Mouse (Mus musculus) layer of hippocampus, adult 8-10 months (tissue): ENCODE results near the gene Tsc2. TPM values are rescaled to one million over a fixed set of nuclear protein-coding genes. Genes with fewer than 3 reads are reported as not detected.

Source experiments
- DNase-seq, 2 experiments: peaks; one replicate each; pipeline ENCODE4 v3.0.0; 2022; ENCODE audit warnings: low spot score in 2 of 2
- total RNA-seq, 4 experiments: library from RNA; stranded (reverse); gene quantifications; 2 replicates each; pipeline ENCODE4 v1.2.4; 2022

The Tsc2 gene
- total RNA-seq, 4 experiments from 2014 or later = 149 to 212 (median 191) TPM

- no peak for DNase-seq
These were observed 59.7 kb downstream of the Tsc2 start for GRCm38 (mm10) chr17:24572651-24573245.

GRCm38 (mm10) chr17:24569837-24570236, 62.6 kb downstream of the Tsc2 start:
- no peak for DNase-seq

GRCm38 (mm10) chr17:24567034-24567779, 65.2 kb downstream of the Tsc2 start:
- no peak for DNase-seq

GRCm38 (mm10) chr17:24565792-24566191, 66.6 kb downstream of the Tsc2 start:
- no peak for DNase-seq

- DNase-seq = no peak
These were observed 67.3 kb downstream of the Tsc2 start for GRCm38 (mm10) chr17:24565092-24565491.

GRCm38 (mm10) chr17:24564422-24564821, 68.0 kb downstream of the Tsc2 start:
- DNase-seq = no peak

GRCm38 (mm10) chr17:24563638-24564037, 68.8 kb downstream of the Tsc2 start:
- no peak for DNase-seq

- DNase-seq = no peak
These were observed 70.8 kb downstream of the Tsc2 start for GRCm38 (mm10) chr17:24561592-24561991.

GRCm38 (mm10) chr17:24560301-24561028, 72.0 kb downstream of the Tsc2 start:
- DNase-seq = no peak

GRCm38 (mm10) chr17:24559146-24559545, 73.3 kb downstream of the Tsc2 start:
- no peak for DNase-seq

- no peak for DNase-seq
These were observed 73.8 kb downstream of the Tsc2 start for GRCm38 (mm10) chr17:24558600-24559099.

GRCm38 (mm10) chr17:24557091-24557490, 75.3 kb downstream of the Tsc2 start:
- DNase-seq = no peak

- DNase-seq = no peak
These were observed 81.4 kb downstream of the Tsc2 start for GRCm38 (mm10) chr17:24551050-24551444.

- DNase-seq = peak; percentile 67 to 73
These were observed 81.9 kb downstream of the Tsc2 start for GRCm38 (mm10) chr17:24550416-24551049.

GRCm38 (mm10) chr17:24549618-24550415, 82.6 kb downstream of the Tsc2 start, which contains the start of gene Pkd1:
Gene Pkd1, plus strand, starts transcription at chr17:24549834.
- DNase-seq = peak; percentile 98 to 99

- no peak for DNase-seq
These were observed 83.4 kb downstream of the Tsc2 start for GRCm38 (mm10) chr17:24548921-24549617.

- no peak for DNase-seq
These were observed 84.0 kb downstream of the Tsc2 start for GRCm38 (mm10) chr17:24548435-24548834.

GRCm38 (mm10) chr17:24546234-24546633, 86.2 kb downstream of the Tsc2 start:
- no peak for DNase-seq
